In genomic region chr14:80846420-80847083, GRCm38 (mm10) we compare ENCODE assay signal across 12 mouse cellular contexts.
DNase-seq lines count a peak whose midpoint lies in the region; ATAC-seq and TF ChIP-seq lines count a peak whose summit lies in the region.
"Had no signal": no experiment of that assay in that cellular context is flagged by ENCODE, and none has a peak within 500 bp of the region (broad histone marks: within the 10 kb centered on the region; RNA-seq: fewer than 3 reads in every experiment).

No protein-coding gene starts in this region.

- no peak for TF ChIP-seq CTCF in cerebellum, adult 2 months (IDR thresholded peaks at IDR 0.05; ENCODE audit: borderline replicate concordance, insufficient read depth, low read depth, low read length)

- ATAC-seq in hindbrain, embryonic 12.5 days (ENCODE audit: low FRiP score): peak; percentile 82
- peak; percentile 79 for ATAC-seq in neural tube, embryonic 13.5 days (ENCODE audit: low read depth)

- H3K36me3 ChIP-seq in hindbrain, embryonic 12.5 days: no peaks in the 10 kb centered on the region
- no peaks in the 10 kb centered on the region for H3K36me3 ChIP-seq in neural tube, embryonic 13.5 days
- H3K36me3 ChIP-seq: heart, embryonic 13.5 days had no signal

- peak overlapping the region; percentile 2 for H3K4me3 ChIP-seq in cerebellum, adult 2 months (replicated peaks; ENCODE audit: insufficient read depth, low read depth, low read length)
- H3K4me3 ChIP-seq in hindbrain, embryonic 12.5 days: no peak overlapping the region
- no peak overlapping the region for H3K4me3 ChIP-seq in neural tube, embryonic 13.5 days
- H3K4me3 ChIP-seq: erythroblast, embryonic 14.5 days; heart, embryonic 13.5 days had no signal

- peaks cover 6% of the 10 kb centered on the region; the same call in 1 of the 2 replicates for H3K4me1 ChIP-seq in cerebellum, adult 2 months (ENCODE audit: control insufficient read depth, insufficient read depth, low read length)
- peaks cover 5% of the 10 kb centered on the region for H3K4me1 ChIP-seq in hindbrain, embryonic 12.5 days
- peaks cover 13% of the 10 kb centered on the region for H3K4me1 ChIP-seq in neural tube, embryonic 13.5 days (replicated peaks)
- H3K4me1 ChIP-seq: heart, embryonic 13.5 days had no signal

- intact Hi-C loops in gastrocnemius, postnatal 36 days (cut with DNase I): no loop called here

- no peak for TF ChIP-seq POLR2A in cerebellum, adult 2 months (IDR thresholded peaks at IDR 0.05; ENCODE audit: borderline replicate concordance, insufficient read depth, low read length)

- peak overlapping the region; percentile 47; the same call in 1 of the 2 replicates for H3K4me2 ChIP-seq in hindbrain, embryonic 12.5 days (replicated peaks)
- H3K4me2 ChIP-seq in neural tube, embryonic 13.5 days: peak overlapping the region; percentile 47

- H3K9me3 ChIP-seq in hindbrain, embryonic 12.5 days (replicated peaks): no peaks in the 10 kb centered on the region
- H3K9me3 ChIP-seq in neural tube, embryonic 13.5 days: no peaks in the 10 kb centered on the region
- H3K9me3 ChIP-seq: heart, embryonic 13.5 days had no signal

- no peak overlapping the region for H3K9ac ChIP-seq in hindbrain, embryonic 12.5 days
- peak overlapping the region; percentile 52; the same call in 1 of the 2 replicates for H3K9ac ChIP-seq in neural tube, embryonic 13.5 days
- H3K9ac ChIP-seq: lung, embryonic 14.5 days had no signal

- 29% methylated on average over 9 of the region's 9 CpGs for WGBS in cerebellum, adult 2 months
- 71% methylated on average over 9 of the region's 9 CpGs for WGBS in hindbrain, embryonic 12.5 days
- 72% methylated on average over 9 of the region's 9 CpGs for WGBS in neural tube, embryonic 13.5 days

- DNase-seq in layer of hippocampus, postnatal 10 days (ENCODE audit: low spot score in 2 of 2): peak; percentile 19 to 24
- DNase-seq in layer of hippocampus, adult 9-10 months (ENCODE audit: low spot score): no peak
- DNase-seq in cerebellum, adult 2 months: peak; percentile 64 to 73
- no peak for DNase-seq in gastrocnemius, postnatal 36 days
- DNase-seq in adrenal gland, postnatal 14 days: no peak
- no peak for DNase-seq in heart, adult 11 months
- DNase-seq: kidney, adult 11 months; lung, embryonic 14.5 days had no signal

- H3K27ac ChIP-seq in cerebellum, adult 2 months (ENCODE audit: insufficient read depth, low read length): no peak overlapping the region
- H3K27ac ChIP-seq in hindbrain, embryonic 12.5 days: peak overlapping the region; percentile 45; the same call in 1 of the 2 replicates
- peak overlapping the region; percentile 42; the same call in 1 of the 2 replicates for H3K27ac ChIP-seq in neural tube, embryonic 13.5 days (replicated peaks)
- H3K27ac ChIP-seq: heart, embryonic 13.5 days had no signal

- no peaks in the 10 kb centered on the region for H3K27me3 ChIP-seq in cerebellum, adult 2 months (ENCODE audit: control insufficient read depth, insufficient read depth, low read length)
- no peaks in the 10 kb centered on the region for H3K27me3 ChIP-seq in hindbrain, embryonic 12.5 days
- no peaks in the 10 kb centered on the region for H3K27me3 ChIP-seq in neural tube, embryonic 13.5 days
- H3K27me3 ChIP-seq: heart, embryonic 13.5 days had no signal

Comparison
In these comparisons a context has a peak if more than half of its experiments do, and no peak if none do; other contexts are left out.
1. DNase-seq: peak in layer of hippocampus, postnatal 10 days (2 of 2) and cerebellum, adult 2 months (2 of 2); none in layer of hippocampus, adult 9-10 months (single experiment), gastrocnemius, postnatal 36 days (0 of 2), adrenal gland, postnatal 14 days (single experiment) and heart, adult 11 months (single experiment).